Mouse (Mus musculus) kidney, adult 2 months (tissue): ENCODE data around the gene Syt12.

Experiments
- CTCF ChIP-seq: fragments of 200-500 bp; conservative IDR thresholded peaks from 2 replicates; pipeline ENCODE4 v1.5.1; 2011; ENCODE audit warnings: low read depth, mild to moderate bottlenecking, control low read depth, low read length, moderate library complexity, mixed read lengths; ENCODE audit not compliant: insufficient read depth, insufficient read length
- POLR2A ChIP-seq: fragments of 200-500 bp; IDR thresholded peaks from one replicate; pipeline ENCODE4 v1.6.1; 2011; ENCODE audit warnings: low read depth, low read length, control low read depth

- TF ChIP-seq CTCF (no peak), POLR2A (no peak)
Measured at GRCm38 (mm10) chr19:4419711-4420110, 57.5 kb downstream of the Syt12 start.
